Mouse (Mus musculus) spleen, postnatal 36 days (tissue): Measurements from ENCODE around the gene Rnf114.
A peak's percentile ranks its signal among the peaks of the same experiment; 100 is the strongest.

Source experiments
- DNase-seq, 2 experiments: peaks; one replicate each; pipeline ENCODE4 v3.0.0; 2022; ENCODE audit warnings: low spot score in 2 of 2, mixed read lengths in 1 of 2

The Rnf114 gene

GRCm38 (mm10) chr2:167474218-167474617 is 18.2 kb upstream of the Rnf114 start:
- DNase-seq = no peak

GRCm38 (mm10) chr2:167475596-167475995 is 16.8 kb upstream of the Rnf114 start:
- no peak for DNase-seq

GRCm38 (mm10) chr2:167476200-167476688 is 16.2 kb upstream of the Rnf114 start:
- peak in 1 of 2 experiments; percentile 12 for DNase-seq

GRCm38 (mm10) chr2:167476762-167477161 is 15.7 kb upstream of the Rnf114 start:
- DNase-seq = no peak

GRCm38 (mm10) chr2:167478128-167478527 is 14.3 kb upstream of the Rnf114 start:
- DNase-seq = no peak

GRCm38 (mm10) chr2:167479501-167479900 is 12.9 kb upstream of the Rnf114 start:
- no peak for DNase-seq

GRCm38 (mm10) chr2:167482681-167483080 is 9.8 kb upstream of the Rnf114 start:
- DNase-seq = no peak

GRCm38 (mm10) chr2:167483081-167483826 is 9.2 kb upstream of the Rnf114 start:
- DNase-seq = peak; percentile 27 to 42

- no peak for DNase-seq
Measured at GRCm38 (mm10) chr2:167483827-167484410, 8.5 kb upstream of the Rnf114 start.

- DNase-seq = no peak
Measured at GRCm38 (mm10) chr2:167484932-167485331, 7.5 kb upstream of the Rnf114 start.

GRCm38 (mm10) chr2:167485501-167486377 is 6.7 kb upstream of the Rnf114 start:
- no peak for DNase-seq

- DNase-seq = no peak
Measured at GRCm38 (mm10) chr2:167486573-167486972, 5.9 kb upstream of the Rnf114 start.

GRCm38 (mm10) chr2:167487551-167487950 is 4.9 kb upstream of the Rnf114 start:
- no peak for DNase-seq

- DNase-seq = no peak
Measured at GRCm38 (mm10) chr2:167487994-167488393, 4.5 kb upstream of the Rnf114 start.

- DNase-seq = no peak
Measured at GRCm38 (mm10) chr2:167490813-167491525, 1.5 kb upstream of the Rnf114 start.

- DNase-seq = peak; percentile 91 to 93
Measured at GRCm38 (mm10) chr2:167492713-167493636, 530 bp downstream of the Rnf114 start, which contains the start of gene Spata2. Gene Spata2 (minus strand): TSS chr2:167492887.

- DNase-seq = peak; percentile 18 to 34
Measured at GRCm38 (mm10) chr2:167496437-167496836, 4.0 kb downstream of the Rnf114 start.

GRCm38 (mm10) chr2:167497272-167497671 is 4.8 kb downstream of the Rnf114 start:
- peak; percentile 54 to 56 for DNase-seq

GRCm38 (mm10) chr2:167502554-167503252 is 10.3 kb downstream of the Rnf114 start:
- peak in 1 of 2 experiments; percentile 72 for DNase-seq
